Mouse (Mus musculus): ENCODE results near the gene Tfpt. TPM values are rescaled to one million over a fixed set of nuclear protein-coding genes. Genes with fewer than 3 reads are reported as not detected.
"Not testable (repeated sequence)": the region's sequence is repeated elsewhere in the genome, so short reads cannot be mapped to it uniquely, and the experiment has no call there.

Tfpt gene
- total RNA-seq, 4 experiments from 2014 or later: 36.8 to 46.7 (median 42.9) TPM

DNA sequence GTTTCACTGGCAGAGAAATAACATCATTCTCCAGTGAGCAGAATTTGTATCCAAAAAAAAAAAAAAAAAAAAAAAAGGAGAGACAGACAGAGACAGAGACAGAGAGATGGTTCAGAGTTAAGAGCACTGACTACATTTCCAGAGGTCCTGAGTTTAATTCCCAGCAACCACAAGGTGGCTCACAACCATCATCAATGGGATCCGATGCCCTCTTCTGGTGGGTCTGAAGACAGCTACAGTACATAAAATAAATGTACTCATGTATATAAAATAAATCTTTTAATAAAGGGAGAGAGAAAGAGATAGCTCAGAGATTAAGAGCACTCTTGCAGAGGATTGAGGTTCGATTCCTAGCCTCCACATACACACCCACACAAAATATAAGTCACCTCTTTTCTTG is 51.5 kb downstream of the Tfpt start:
- DNase-seq (ENCODE audit: low spot score in 2 of 2): no peak

DNA sequence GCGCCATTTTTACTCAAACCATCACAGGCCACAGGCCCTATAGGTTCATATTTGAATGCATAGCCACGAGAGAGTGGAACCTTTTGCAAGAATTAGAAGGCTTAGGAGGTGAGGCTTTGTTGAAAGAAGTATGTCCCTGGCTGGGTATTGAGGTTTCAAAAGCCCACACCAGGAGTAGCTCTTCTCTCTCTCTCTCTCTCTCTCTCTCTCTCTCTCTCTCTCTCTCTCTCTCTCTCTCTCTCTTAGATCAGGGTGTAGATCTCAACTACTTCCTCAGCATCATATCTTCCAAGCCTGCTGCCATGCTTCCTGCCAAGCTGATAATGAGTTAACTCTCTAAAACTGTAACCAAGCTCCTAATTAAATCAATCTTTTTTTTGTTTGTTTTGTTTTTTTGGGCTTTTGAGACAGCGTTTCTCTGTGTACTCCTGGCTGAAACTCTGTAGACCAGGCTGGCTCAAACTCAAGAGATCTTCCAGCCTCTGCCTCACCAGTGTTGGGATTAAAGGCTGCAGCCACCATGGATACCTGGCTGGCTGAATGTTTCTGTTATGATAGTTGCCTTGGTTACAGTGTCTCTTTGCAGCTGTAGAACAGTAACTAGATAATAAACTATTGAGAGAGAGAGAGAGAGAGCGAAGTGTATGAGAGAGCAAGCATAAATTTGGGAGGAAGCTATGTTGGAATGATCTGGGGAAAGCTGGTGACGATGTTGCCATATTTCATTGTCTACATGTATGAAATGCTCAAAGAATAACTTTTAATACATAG is 53.2 kb downstream of the Tfpt start:
- DNase-seq (ENCODE audit: low spot score in 2 of 2): no peak

DNA sequence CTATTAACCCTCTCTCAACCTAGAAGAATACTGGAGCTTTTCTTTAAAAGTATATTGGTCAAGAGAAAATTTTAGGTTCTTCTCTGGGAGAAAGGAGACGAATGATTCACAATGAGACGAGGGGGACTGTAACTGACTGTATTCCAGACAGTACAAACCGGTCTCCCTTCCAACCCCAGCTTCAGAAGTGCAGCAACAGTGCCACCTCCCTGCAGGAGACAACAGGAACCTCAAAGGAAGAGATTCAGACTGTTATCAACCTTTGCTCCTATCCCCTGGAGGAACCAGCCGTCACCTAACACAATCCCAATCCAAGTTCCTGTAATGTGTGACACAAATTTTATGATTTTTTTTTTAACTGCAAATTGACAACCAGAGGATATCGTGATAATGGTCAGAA is 55.5 kb downstream of the Tfpt start:
- DNase-seq (ENCODE audit: low spot score in 2 of 2): no peak

DNA sequence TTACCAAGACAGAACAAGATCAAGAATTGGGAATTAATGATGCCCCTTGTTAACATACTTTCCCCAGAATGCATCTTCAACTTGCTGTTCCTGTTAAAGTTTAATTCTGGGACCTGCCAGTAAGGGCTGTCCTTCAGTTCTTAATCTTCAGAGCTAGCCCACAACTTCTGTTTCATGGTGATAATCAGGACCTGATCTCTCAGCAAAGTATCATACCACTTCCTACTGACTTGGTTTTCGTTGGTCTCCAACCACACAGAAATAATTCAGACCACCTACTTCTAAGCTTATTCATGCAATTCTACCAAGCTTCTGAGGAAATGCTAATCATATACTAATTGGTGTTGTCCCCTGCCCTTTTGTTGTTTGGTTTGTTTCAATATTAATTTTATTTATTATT is 57.9 kb downstream of the Tfpt start:
- no peak for DNase-seq (ENCODE audit: low spot score in 2 of 2)

DNA sequence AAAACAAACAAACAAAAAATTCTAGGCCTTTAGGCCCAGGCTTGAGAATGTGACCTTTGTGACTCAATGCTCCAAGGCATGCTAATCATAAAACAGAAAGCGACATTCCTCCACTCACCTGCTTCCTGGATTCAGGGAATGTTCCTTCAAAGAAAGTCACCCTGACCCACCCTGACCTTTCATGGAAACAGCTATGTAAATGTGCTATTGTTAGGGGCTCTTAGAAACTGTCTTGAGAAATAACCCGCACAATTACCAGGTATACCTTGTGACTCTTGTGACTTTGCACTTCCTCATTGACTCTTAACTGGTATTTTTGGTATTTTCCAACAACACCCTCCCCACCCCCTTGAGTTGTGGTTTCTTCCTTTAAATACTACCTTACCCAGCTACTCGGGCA is 59.1 kb downstream of the Tfpt start:
- not testable (repeated sequence) for DNase-seq (ENCODE audit: low spot score in 2 of 2)

Small RNA genes within 50 kb of the gene (microRNA-seq; reads per million reads assigned to microRNA genes)
- 0 reads per million in 2 experiments for gene Gm25100
- gene Mir3572: 4.8 to 6.0 reads per million in 2 experiments

Other genes with a start within 250 kb of the Tfpt start
- gene Cacng8, start 239.2 kb downstream of the Tfpt start, total RNA-seq (2022): 100 to 1,000 TPM; 146 to 153 (median 150) TPM
- gene Cacng6, start 205.7 kb downstream of the Tfpt start, total RNA-seq (2022): 1 to 10 TPM; 1.0 to 2.5 (median 1.9) TPM
- gene Tarm1, start 127.3 kb downstream of the Tfpt start, total RNA-seq (2022): not detected
- 1 to 10 TPM in 1 of 4 experiments, under 1 TPM in 3; 0.46 to 1.1 (median 0.67) TPM for gene Oscar, start 13.8 kb downstream of the Tfpt start, total RNA-seq (2022)
- gene Ndufa3, start 12.6 kb downstream of the Tfpt start, total RNA-seq (2022): 100 to 1,000 TPM; 580 to 641 (median 617) TPM
- 10 to 100 TPM; 50.4 to 59.8 (median 55.2) TPM for gene Prpf31, start 56 bp upstream of the Tfpt start, total RNA-seq (2022)
- 10 to 100 TPM; 44.9 to 57.8 (median 51.0) TPM for gene Cnot3, start 15.3 kb upstream of the Tfpt start, total RNA-seq (2022)
- 1 to 10 TPM; 5.7 to 7.6 (median 5.8) TPM for gene Leng1, start 35.9 kb upstream of the Tfpt start, total RNA-seq (2022)
- 1 to 10 TPM; 3.7 to 7.7 (median 7.1) TPM for gene Tmc4, start 47.6 kb upstream of the Tfpt start, total RNA-seq (2022)
- gene Tsen34, start 62.9 kb upstream of the Tfpt start, total RNA-seq (2022): 10 to 100 TPM; 90.2 to 97.5 (median 95.3) TPM
- 100 to 1,000 TPM; 211 to 222 (median 220) TPM for gene Mboat7, start 63.6 kb upstream of the Tfpt start, total RNA-seq (2022)
- gene Rps9, start 74.1 kb upstream of the Tfpt start, total RNA-seq (2022): 100 to 1,000 TPM; 334 to 440 (median 376) TPM
- gene Pirb, start 90.5 kb upstream of the Tfpt start, total RNA-seq (2022): under 1 TPM; 0.23 to 0.43 (median 0.31) TPM
- not detected for gene Gm15448, start 195.8 kb upstream of the Tfpt start, total RNA-seq (2022)
- not detected for gene Pira2, start 215.1 kb upstream of the Tfpt start, total RNA-seq (2022)